Comparison of ENCODE assay signal across 19 mouse cellular contexts in genomic region chr1:160451663-160452062, GRCm38 (mm10).
A peak's percentile ranks its signal among the peaks of the same experiment; 100 is the strongest.
DNase-seq lines count a peak whose midpoint lies in the region; ATAC-seq and TF ChIP-seq lines count a peak whose summit lies in the region.
"Had no signal": no experiment of that assay in that cellular context is flagged by ENCODE, and none has a peak within 500 bp of the region (broad histone marks: within the 10 kb centered on the region; RNA-seq: fewer than 3 reads in every experiment).

No protein-coding gene starts in this region.

- no peak for ATAC-seq in megakaryocyte, adult 5-6 weeks (ENCODE audit: poor library complexity, severe bottlenecking)
- ATAC-seq: activated CD4-positive, CD25-positive, alpha-beta regulatory T cell, adult 4 months; CD4-positive, CD25-positive, alpha-beta regulatory T cell, adult 4 months; Patski had no signal

- H3K9ac ChIP-seq in MEL (ENCODE audit: control insufficient read depth, low read depth, low read length, poor library complexity, severe bottlenecking): no peak overlapping the region

- no peaks in the 10 kb centered on the region for H3K27me3 ChIP-seq in MEL (ENCODE audit: control insufficient read depth in 1 of 2, insufficient read depth in 2 of 2, low read length in 2 of 2)
- H3K27me3 ChIP-seq: CH12.LX, Patski had no signal

- no peak for TF ChIP-seq RAD21 in MEL (IDR thresholded peaks at IDR 0.05; ENCODE audit: low read depth, low read length)

- no peak for TF ChIP-seq CTCF in MEL (IDR thresholded peaks at IDR 0.05 in 2 of 3, conservative IDR thresholded peaks at IDR 0.05 in 1 of 3; ENCODE audit: control insufficient read depth in 1 of 3, insufficient read depth in 1 of 3, low read depth in 2 of 3, low read length in 3 of 3, poor library complexity in 1 of 3, severe bottlenecking in 1 of 3)

- no peaks in the 10 kb centered on the region for H3K9me3 ChIP-seq in MEL (replicated peaks; ENCODE audit: insufficient read depth, low read length)
- H3K9me3 ChIP-seq: G1E had no signal

- H3K79me2 ChIP-seq in MEL (ENCODE audit: control insufficient read depth, insufficient read depth, low read length, poor library complexity): no peaks in the 10 kb centered on the region

- peaks cover 5% of the 10 kb centered on the region in 2 experiments for H3K4me1 ChIP-seq in MEL (ENCODE audit: control insufficient read depth in 1 of 2, insufficient read depth in 2 of 2, low read length in 2 of 2)

- DNase-seq in MEL (ENCODE audit: low read depth, low spot score): no peak
- DNase-seq: adrenal gland, adult 2 months; adrenal gland, adult 8-10 months; adrenal gland, postnatal 10 days; adrenal gland, postnatal 14 days; adrenal gland, postnatal 25 days; adrenal gland, postnatal 36 days; B cell, adult 2 months; cerebellum, adult 11 months; cerebellum, adult 11-12 months; cerebellum, adult 18-20 months; cerebellum, adult 2 months; cerebellum, adult 8-10 months had no signal

- peak in 1 of 2 experiments; percentile 29; a peak in 1 of 4 replicates for TF ChIP-seq EP300 in MEL (IDR thresholded peaks at IDR 0.05; ENCODE audit: low read depth in 1 of 2, low read length in 2 of 2)

- H3K4me3 ChIP-seq in MEL (ENCODE audit: control insufficient read depth in 1 of 2, insufficient read depth in 1 of 2, low read depth in 2 of 2, low read length in 2 of 2): no peak overlapping the region

- H3K36me3 ChIP-seq in MEL (ENCODE audit: control insufficient read depth in 1 of 2, insufficient read depth in 2 of 2, low read length in 2 of 2): peaks cover 0 to 12% of the 10 kb centered on the region in 2 experiments; a peak in 2 of 4 replicates

- no peak overlapping the region for H3K27ac ChIP-seq in MEL (ENCODE audit: control insufficient read depth, low read depth, low read length)

- TF ChIP-seq POLR2A in MEL (IDR thresholded peaks at IDR 0.05; ENCODE audit: control insufficient read depth in 1 of 2, insufficient read depth in 1 of 2, low read depth in 1 of 2, low read length in 2 of 2, poor library complexity in 1 of 2): no peak

TF ChIP-seq in MEL, 35 proteins besides CTCF, POLR2A, EP300 and RAD21:
- no peak for TF ChIP-seq JUND (IDR thresholded peaks at IDR 0.05; ENCODE audit: low read depth, low read length)
- TF ChIP-seq GABPA (IDR thresholded peaks at IDR 0.05; ENCODE audit: low read depth, low read length): no peak
- TF ChIP-seq USF2 (IDR thresholded peaks at IDR 0.05; ENCODE audit: borderline replicate concordance in 1 of 2, insufficient read depth in 1 of 2, low read depth in 1 of 2, low read length in 2 of 2): no peak
- peak; percentile 86 for TF ChIP-seq BHLHE40 (IDR thresholded peaks at IDR 0.05; ENCODE audit: borderline replicate concordance, low read depth, low read length)
- TF ChIP-seq GATA1 (IDR thresholded peaks at IDR 0.05; ENCODE audit: low read depth, low read length): peak; percentile 51; the same call in 1 of the 2 replicates
- TF ChIP-seq SIN3A (IDR thresholded peaks at IDR 0.05; ENCODE audit: low read length): no peak
- peak; percentile 62; the same call in 1 of the 2 replicates for TF ChIP-seq USF1 (IDR thresholded peaks at IDR 0.05; ENCODE audit: low read depth, low read length)
- TF ChIP-seq RCOR1 (IDR thresholded peaks at IDR 0.05; ENCODE audit: low read depth, low read length): peak; percentile 79
